Mouse (Mus musculus) neural tube, postnatal 0 days (tissue): ENCODE data around the gene Ggcx. TPM values are rescaled to one million over a fixed set of nuclear protein-coding genes. Genes with fewer than 3 reads are reported as not detected.

ENCODE experiments used
- polyA plus RNA-seq: library from polyadenylated mRNA; unstranded; fragments of >200 nt; fragmentation: Nextera tagmentation; extraction: Ambion mirVana; gene quantifications from 2 replicates; pipeline ENCODE4 v1.2.1, GENCODE M21; 2015

Ggcx gene
- 13.2 and 15.4 TPM in 2 replicates for polyA plus RNA-seq

GRCm38 (mm10) chr6:72414076-72414756, at the start of gene Ggcx:
Ggcx (plus strand) TSS chr6:72414308.

GRCm38 (mm10) chr6:72366844-72367443, 47.2 kb upstream of the Ggcx start, which contains the start of gene Rnf181:
Rnf181 (minus strand) TSS chr6:72366956.

GRCm38 (mm10) chr6:72380131-72380770, 33.9 kb upstream of the Ggcx start, which contains the start of gene Vamp5:
Vamp5 (minus strand) TSS chr6:72380468.

GRCm38 (mm10) chr6:72389941-72390771, 24.0 kb upstream of the Ggcx start, which contains the start of gene Vamp8:
Vamp8 (minus strand) TSS chr6:72390703.

GRCm38 (mm10) chr6:72439355-72440185, 25.5 kb downstream of the Ggcx start, which contains the start of gene Mat2a:
Mat2a (minus strand) TSS chr6:72439558.

Other genes with a start within 250 kb of the Ggcx start
- 3.6 and 3.8 TPM in 2 replicates for gene Atoh8, start 178.7 kb upstream of the Ggcx start, polyA plus RNA-seq
- 0.20 and 0.27 TPM in 2 replicates for gene Sftpb, start 109.7 kb upstream of the Ggcx start, polyA plus RNA-seq
- 31.2 and 32.1 TPM in 2 replicates for gene Usp39, start 69.1 kb upstream of the Ggcx start, polyA plus RNA-seq
- gene 0610030E20Rik, start 67.0 kb upstream of the Ggcx start, polyA plus RNA-seq, result 13.8 and 15.6 TPM in 2 replicates
- gene Tmem150a, start 58.9 kb upstream of the Ggcx start, polyA plus RNA-seq, result 21.6 and 25.5 TPM in 2 replicates
- gene Rnf181, start 47.4 kb upstream of the Ggcx start, polyA plus RNA-seq, result 154 and 155 TPM in 2 replicates
- 22.7 and 27.5 TPM in 2 replicates for gene Vamp5, start 33.8 kb upstream of the Ggcx start, polyA plus RNA-seq
- gene Vamp8, start 23.6 kb upstream of the Ggcx start, polyA plus RNA-seq, result 29.8 and 33.5 TPM in 2 replicates
- gene Mat2a, start 25.2 kb downstream of the Ggcx start, polyA plus RNA-seq, result 248 and 259 TPM in 2 replicates
- gene Sh2d6, start 107.4 kb downstream of the Ggcx start, polyA plus RNA-seq, result 0.24 and 0.62 TPM in 2 replicates
- gene Capg, start 130.1 kb downstream of the Ggcx start, polyA plus RNA-seq, result 19.4 and 21.5 TPM in 2 replicates
- gene Elmod3, start 184.1 kb downstream of the Ggcx start, polyA plus RNA-seq, result 18.0 and 18.6 TPM in 2 replicates
- gene Retsat, start 184.2 kb downstream of the Ggcx start, polyA plus RNA-seq, result 9.4 and 10.7 TPM in 2 replicates
- 34.5 and 35.1 TPM in 2 replicates for gene Tgoln1, start 202.7 kb downstream of the Ggcx start, polyA plus RNA-seq